Mouse (Mus musculus): ENCODE measurements at regions not wholly inside any gene's neighbourhood (a gene's known extent, or its start where the extent isn't known, plus 50 kb on each side); places are given as distances from the start of the nearest gene placed in this dataset.

DNA sequence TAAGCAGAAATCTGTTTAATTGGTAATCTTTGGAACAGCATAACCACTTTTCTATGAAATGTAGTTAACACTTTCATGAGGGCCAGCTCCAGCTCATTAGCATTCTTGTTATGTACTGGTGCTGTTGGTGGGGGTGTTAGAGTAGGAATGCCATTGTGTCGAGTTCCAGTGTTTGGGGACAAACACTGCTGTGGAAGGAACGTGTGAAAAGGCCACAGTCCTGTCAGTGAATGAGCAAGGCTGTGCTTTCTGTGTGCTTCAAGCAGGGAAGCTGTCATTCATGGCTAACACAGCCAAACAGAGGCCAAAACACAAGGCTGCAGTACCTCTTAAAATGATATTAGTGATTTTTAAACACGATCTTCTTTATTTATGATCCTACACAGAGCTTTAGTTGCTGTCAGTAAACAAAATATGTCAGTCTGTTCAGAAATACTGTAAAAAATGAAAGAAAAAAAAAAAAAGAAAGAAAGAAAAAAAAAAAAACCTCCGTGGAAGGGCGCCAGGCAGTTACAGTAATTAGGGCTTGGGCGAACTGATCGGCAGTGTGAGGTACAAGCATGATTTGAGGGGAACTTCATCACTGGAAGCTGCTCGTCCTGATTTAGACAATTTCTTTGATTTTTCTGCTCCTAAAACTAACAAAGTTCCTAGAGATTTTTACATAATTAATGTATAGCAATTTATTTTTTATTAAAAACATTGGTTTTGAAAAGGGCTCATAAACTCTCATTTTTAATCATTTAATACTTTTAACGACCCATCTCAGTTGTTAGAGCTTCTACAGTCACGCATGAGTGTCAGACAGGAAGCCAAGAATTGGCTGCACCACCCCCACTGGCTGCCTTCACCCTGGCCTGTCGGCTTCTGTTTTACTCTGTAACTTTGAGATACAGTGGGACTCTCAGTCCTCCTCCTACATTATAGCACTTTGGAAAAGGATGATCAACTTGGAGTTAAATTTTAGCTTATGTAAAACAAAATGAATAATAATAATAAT, 80.8 kb upstream of the Dnajc24 start:
- no peak for DNase-seq (ENCODE audit: low spot score in 2 of 2)

DNA sequence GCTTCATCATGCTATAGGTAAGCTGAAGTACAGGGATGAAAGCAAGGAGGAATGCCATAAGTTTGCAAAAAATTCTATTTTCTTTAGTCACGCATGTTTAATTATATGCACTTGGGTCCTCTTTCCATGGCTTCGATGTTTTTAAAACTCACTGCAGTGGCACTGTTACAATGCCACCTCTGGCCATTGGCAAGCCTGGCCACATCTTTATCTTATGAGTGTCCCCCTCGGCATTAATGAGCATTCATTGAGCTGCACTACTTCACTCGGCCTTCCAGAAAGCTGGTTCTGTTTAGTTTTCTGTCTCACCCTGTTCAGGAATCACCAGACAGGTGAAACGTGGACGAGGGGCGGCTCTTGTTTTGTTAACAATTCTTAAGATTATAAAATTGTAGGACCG, 79.7 kb upstream of the Dnajc24 start:
- no peak for DNase-seq (ENCODE audit: low spot score in 2 of 2)

DNA sequence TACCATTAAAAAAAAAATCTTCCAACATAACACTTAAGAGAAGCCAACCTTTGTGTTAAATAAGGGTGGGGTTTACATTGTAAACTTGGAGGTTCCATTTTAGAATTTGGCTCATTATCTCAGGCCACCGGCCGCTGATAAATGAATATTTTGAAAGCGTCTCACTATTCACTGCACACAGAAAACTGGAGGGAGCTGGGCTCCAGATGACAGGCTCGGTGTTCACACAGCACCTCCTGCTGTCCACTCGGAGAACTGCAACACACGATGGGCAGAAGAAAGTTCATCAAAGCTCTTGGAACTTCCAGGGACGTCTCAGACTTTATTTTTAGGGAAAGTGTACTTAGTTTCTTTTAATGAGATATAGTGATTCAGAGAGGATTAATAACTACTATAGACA, 78.6 kb upstream of the Dnajc24 start:
- DNase-seq (ENCODE audit: low spot score in 2 of 2) = peak; percentile 68 to 73

DNA sequence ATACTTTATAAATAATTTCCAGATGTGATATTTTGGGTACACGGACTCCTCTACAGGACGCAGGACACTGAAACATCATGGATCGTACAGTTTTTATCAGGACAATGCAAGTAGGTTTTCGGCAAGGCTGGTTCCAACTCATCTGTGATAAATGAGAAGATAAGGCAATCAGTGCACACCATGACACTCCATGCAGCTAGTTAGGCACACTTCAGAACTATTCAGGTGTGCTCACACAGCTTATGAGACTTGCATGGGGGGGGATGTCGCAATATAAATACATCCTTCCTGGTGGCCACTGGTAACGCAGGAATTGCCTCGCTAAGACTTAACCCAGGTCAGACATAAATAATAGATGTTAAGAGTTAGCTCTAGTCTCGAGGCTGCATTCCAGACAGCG, 77.3 kb upstream of the Dnajc24 start:
- DNase-seq (ENCODE audit: low spot score in 2 of 2) = no peak

DNA sequence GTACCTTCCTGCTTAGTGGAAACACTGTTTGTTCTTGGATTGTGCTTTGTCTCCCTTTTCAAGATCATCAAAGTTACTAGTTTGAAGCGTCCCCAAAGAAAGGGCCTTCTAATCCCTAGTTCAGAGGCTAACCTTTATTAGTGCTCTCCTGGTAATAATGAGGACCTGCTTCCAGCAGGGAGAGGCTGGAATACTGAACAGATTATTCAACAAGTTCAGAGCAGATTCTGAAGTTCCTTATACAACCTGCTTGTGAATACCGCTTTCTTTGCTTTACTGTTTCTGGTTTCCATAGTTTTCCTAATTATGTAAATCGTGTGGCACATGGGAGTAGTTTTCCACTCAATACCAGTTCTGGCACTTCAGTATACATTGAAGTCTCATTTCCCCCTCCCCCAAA, 75.2 kb upstream of the Dnajc24 start:
- DNase-seq (ENCODE audit: low spot score in 2 of 2) = no peak

DNA sequence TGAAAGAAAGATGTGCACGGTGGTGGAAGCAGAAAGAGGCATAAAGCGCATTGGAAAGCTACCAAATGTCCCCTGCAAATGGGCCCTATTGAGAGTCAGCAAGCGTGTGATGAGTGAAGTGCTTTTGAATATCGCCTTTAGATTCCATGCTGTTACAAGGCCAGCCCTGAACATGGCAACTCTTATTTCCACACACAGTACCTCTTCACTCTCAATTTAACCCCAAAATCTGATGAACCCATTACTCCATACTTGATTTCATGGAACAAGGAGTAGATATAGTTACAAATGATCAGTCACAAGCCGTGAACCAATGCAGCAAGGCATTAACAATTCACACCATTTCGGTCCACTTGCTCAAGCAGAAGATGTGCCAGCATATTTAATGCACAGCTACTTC, 71.1 kb upstream of the Dnajc24 start:
- no peak for DNase-seq (ENCODE audit: low spot score in 2 of 2)

DNA sequence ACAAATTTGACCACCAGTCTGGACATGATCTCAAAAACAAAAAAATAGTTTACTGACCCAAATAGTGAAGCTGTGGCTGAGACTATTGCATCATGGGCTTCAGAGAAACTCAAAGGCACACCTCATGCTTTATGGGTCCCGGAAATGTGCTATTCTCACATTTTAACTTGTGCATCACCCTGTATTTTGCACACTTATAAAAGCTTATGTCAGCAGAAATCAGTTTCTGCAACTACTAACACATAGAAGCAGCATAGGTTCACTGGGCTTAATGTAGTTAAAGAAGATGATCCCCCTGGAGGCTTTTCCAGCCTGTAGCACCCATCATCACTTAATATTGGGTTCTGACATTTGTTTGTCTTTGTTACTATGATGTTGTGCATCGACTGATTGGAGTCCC, 61.0 kb upstream of the Dnajc24 start:
- DNase-seq (ENCODE audit: low spot score in 2 of 2) = no peak

Data from frontal cortex, postnatal 25 days (tissue).